Mouse (Mus musculus): ENCODE measurements at regions not wholly inside any gene's neighbourhood (a gene's known extent, or its start where the extent isn't known, plus 50 kb on each side); places are given as distances from the start of the nearest gene placed in this dataset.

GRCm38 (mm10) chr10:43765275-43765674 is 136.3 kb downstream of the Qrsl1 start:
- TF ChIP-seq CTCF (IDR thresholded peaks at IDR 0.05; ENCODE audit: control insufficient read depth, insufficient read depth, insufficient replicate concordance, low read depth, low read length) = no peak
- no peak for TF ChIP-seq POLR2A (IDR thresholded peaks at IDR 0.05; ENCODE audit: control insufficient read depth, low read depth, low read length)
